In the genomic region with DNA sequence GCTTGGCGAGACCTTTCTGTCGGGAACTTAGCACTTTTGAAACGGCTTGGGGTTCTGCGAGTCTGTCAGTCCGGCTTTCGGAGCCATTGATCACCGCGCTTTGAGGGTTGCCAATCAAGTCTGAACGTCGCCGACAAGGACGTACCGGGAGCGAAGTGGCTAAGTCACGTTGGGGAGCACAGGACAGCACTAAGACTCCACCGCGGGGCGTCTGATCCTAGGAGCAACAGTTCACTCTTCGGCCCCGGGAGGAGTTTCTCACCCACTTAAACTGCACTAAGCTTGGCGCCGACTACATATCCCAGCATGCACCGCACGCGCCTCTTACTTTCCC, we compare ENCODE assay signal across 8 mouse cellular contexts. TPM values are rescaled to one million over a fixed set of nuclear protein-coding genes. Genes with fewer than 3 reads are reported as not detected.
DNase-seq lines count a peak whose midpoint lies in the region; ATAC-seq and TF ChIP-seq lines count a peak whose summit lies in the region.

No protein-coding gene starts in this region.

- H3K4me1 ChIP-seq in kidney, postnatal 0 days (replicated peaks; ENCODE audit: insufficient read depth, low read length): peaks cover 4% of the 10 kb centered on the region; the same call in 1 of the 2 replicates
- peaks cover 36% of the 10 kb centered on the region for H3K4me1 ChIP-seq in embryonic facial prominence, embryonic 10.5 days
- no peaks in the 10 kb centered on the region for H3K4me1 ChIP-seq in hindbrain, postnatal 0 days (ENCODE audit: insufficient read depth, low read length)
- H3K4me1 ChIP-seq in midbrain, postnatal 0 days (ENCODE audit: insufficient read depth, low read length): 0 out of 2 replicates have a peak, but pooled peaks cover 5% of the 10 kb centered on the region

- H3K36me3 ChIP-seq in kidney, postnatal 0 days (ENCODE audit: insufficient read depth, low read length): peaks cover 21% of the 10 kb centered on the region
- H3K36me3 ChIP-seq in embryonic facial prominence, embryonic 10.5 days (replicated peaks): peaks cover 39% of the 10 kb centered on the region
- H3K36me3 ChIP-seq in hindbrain, postnatal 0 days (ENCODE audit: insufficient read depth, low read length): peaks cover 21% of the 10 kb centered on the region
- H3K36me3 ChIP-seq in midbrain, postnatal 0 days (ENCODE audit: insufficient read depth, low read length): peaks cover 19% of the 10 kb centered on the region

- no peaks in the 10 kb centered on the region for H3K27me3 ChIP-seq in kidney, postnatal 0 days (ENCODE audit: insufficient read depth, low read length)
- no peaks in the 10 kb centered on the region for H3K27me3 ChIP-seq in embryonic facial prominence, embryonic 10.5 days (replicated peaks; ENCODE audit: low read depth, poor library complexity, severe bottlenecking)
- H3K27me3 ChIP-seq in hindbrain, postnatal 0 days (ENCODE audit: insufficient read depth, low read length): no peaks in the 10 kb centered on the region
- no peaks in the 10 kb centered on the region for H3K27me3 ChIP-seq in midbrain, postnatal 0 days (ENCODE audit: insufficient read depth, low read length)

- no peaks in the 10 kb centered on the region for H3K9me3 ChIP-seq in kidney, postnatal 0 days (replicated peaks; ENCODE audit: low read length)
- no peaks in the 10 kb centered on the region for H3K9me3 ChIP-seq in embryonic facial prominence, embryonic 10.5 days
- H3K9me3 ChIP-seq in hindbrain, postnatal 0 days (ENCODE audit: low read length): no peaks in the 10 kb centered on the region
- H3K9me3 ChIP-seq in midbrain, postnatal 0 days (ENCODE audit: low read length): no peaks in the 10 kb centered on the region

- H3K9ac ChIP-seq in kidney, postnatal 0 days (ENCODE audit: low read depth, low read length): peak overlapping the region; percentile 90
- H3K9ac ChIP-seq in hindbrain, postnatal 0 days (replicated peaks; ENCODE audit: low read length): peak overlapping the region; percentile 61
- peak overlapping the region; percentile 39 for H3K9ac ChIP-seq in midbrain, postnatal 0 days (replicated peaks; ENCODE audit: low read length, poor library complexity, severe bottlenecking)

- peak overlapping the region; percentile 71 for H3K4me2 ChIP-seq in kidney, postnatal 0 days (ENCODE audit: low read length)
- H3K4me2 ChIP-seq in hindbrain, postnatal 0 days (ENCODE audit: low read depth, low read length): peak overlapping the region; percentile 93
- peak overlapping the region; percentile 80 for H3K4me2 ChIP-seq in midbrain, postnatal 0 days (ENCODE audit: low read depth, low read length, poor library complexity, severe bottlenecking)

- ATAC-seq in kidney, postnatal 0 days (replicated peaks; ENCODE audit: low FRiP score, low read depth): no peak
- ATAC-seq in hindbrain, postnatal 0 days: no peak
- no peak for ATAC-seq in midbrain, postnatal 0 days (ENCODE audit: low FRiP score)

- under 1% methylated on average over 25 of the region's 25 CpGs for WGBS in kidney, postnatal 0 days
- under 1% methylated on average over 25 of the region's 25 CpGs for WGBS in embryonic facial prominence, embryonic 10.5 days
- under 1% methylated on average over 25 of the region's 25 CpGs for WGBS in hindbrain, postnatal 0 days
- 0% methylated on average over 25 of the region's 25 CpGs for WGBS in midbrain, postnatal 0 days

- peak overlapping the region; percentile 61 for H3K4me3 ChIP-seq in kidney, postnatal 0 days (replicated peaks; ENCODE audit: low read depth, low read length)
- H3K4me3 ChIP-seq in embryonic facial prominence, embryonic 10.5 days: peak overlapping the region; percentile 78
- H3K4me3 ChIP-seq in hindbrain, postnatal 0 days (ENCODE audit: low read length): peak overlapping the region; percentile 54
- H3K4me3 ChIP-seq in midbrain, postnatal 0 days (ENCODE audit: low read depth, low read length): peak overlapping the region; percentile 65

- no peak for TF ChIP-seq CTCF in kidney, postnatal 0 days (IDR thresholded peaks at IDR 0.05; ENCODE audit: low read depth)
- TF ChIP-seq CTCF in hindbrain, postnatal 0 days (IDR thresholded peaks at IDR 0.05; ENCODE audit: low read depth): no peak; the same call in 1 of the 2 replicates
- TF ChIP-seq CTCF in midbrain, postnatal 0 days (IDR thresholded peaks at IDR 0.05): no peak

- H3K27ac ChIP-seq in kidney, postnatal 0 days: peak overlapping the region; percentile 98
- peak overlapping the region; percentile 98 for H3K27ac ChIP-seq in embryonic facial prominence, embryonic 10.5 days (replicated peaks)
- H3K27ac ChIP-seq in hindbrain, postnatal 0 days: peak overlapping the region; percentile 97
- peak overlapping the region; percentile 97 for H3K27ac ChIP-seq in midbrain, postnatal 0 days (ENCODE audit: low read depth, low read length)

- DNase-seq in kidney, postnatal 0 days (ENCODE audit: low spot score): no peak
- no peak for DNase-seq in kidney, postnatal 4 days
- DNase-seq in embryonic facial prominence, embryonic 10.5 days (ENCODE audit: low spot score): no peak
- DNase-seq in hindbrain, postnatal 0 days (ENCODE audit: low spot score): no peak
- DNase-seq in midbrain, postnatal 0 days (ENCODE audit: low spot score): no peak
- no peak for DNase-seq in cerebellum, postnatal 25 days
- DNase-seq in cerebellum, postnatal 10 days: no peak
- no peak for DNase-seq in B cell, adult 2 months

RNA-seq across cellular contexts. Expression of gene 9130023H24Rik, which starts 0.3 kb away (rescaled TPM):
- 6.7 and 8.3 TPM in 2 replicates for polyA plus RNA-seq in kidney, postnatal 0 days (2015; fragmentation: Nextera tagmentation; extraction: Ambion mirVana)
- polyA plus RNA-seq in embryonic facial prominence, embryonic 10.5 days (2016; fragmentation: Nextera tagmentation; extraction: Ambion mirVana): 9.2 and 10.4 TPM in 2 replicates
- 5.6 and 7.5 TPM in 2 replicates for total RNA-seq in hindbrain, postnatal 0 days (2014; rRNA removed)
- polyA plus RNA-seq in hindbrain, postnatal 0 days (2015; fragmentation: Nextera tagmentation; extraction: Ambion mirVana): 4.3 and 5.1 TPM in 2 replicates
- total RNA-seq in midbrain, postnatal 0 days (2014; rRNA removed): 3.6 and 6.3 TPM in 2 replicates
- 4.2 and 4.4 TPM in 2 replicates for polyA plus RNA-seq in midbrain, postnatal 0 days (2015; fragmentation: Nextera tagmentation; extraction: Ambion mirVana)

RNA-seq across cellular contexts. Expression of gene Armc5, which starts 0.4 kb away (rescaled TPM):
- polyA plus RNA-seq in kidney, postnatal 0 days (2015; fragmentation: Nextera tagmentation; extraction: Ambion mirVana): 17.0 and 17.1 TPM in 2 replicates
- polyA plus RNA-seq in embryonic facial prominence, embryonic 10.5 days (2016; fragmentation: Nextera tagmentation; extraction: Ambion mirVana): 17.5 and 19.1 TPM in 2 replicates
- total RNA-seq in hindbrain, postnatal 0 days (2014; rRNA removed): 21.1 and 27.6 TPM in 2 replicates
- 15.2 and 16.4 TPM in 2 replicates for polyA plus RNA-seq in hindbrain, postnatal 0 days (2015; fragmentation: Nextera tagmentation; extraction: Ambion mirVana)
- total RNA-seq in midbrain, postnatal 0 days (2014; rRNA removed): 15.0 and 19.9 TPM in 2 replicates
- 15.2 and 15.9 TPM in 2 replicates for polyA plus RNA-seq in midbrain, postnatal 0 days (2015; fragmentation: Nextera tagmentation; extraction: Ambion mirVana)

RNA-seq across cellular contexts. Expression of gene Tgfb1i1, which starts 9.1 kb away (rescaled TPM):
- polyA plus RNA-seq in kidney, postnatal 0 days (2015; fragmentation: Nextera tagmentation; extraction: Ambion mirVana): 78.8 and 90.7 TPM in 2 replicates
- 23.6 and 25.3 TPM in 2 replicates for polyA plus RNA-seq in embryonic facial prominence, embryonic 10.5 days (2016; fragmentation: Nextera tagmentation; extraction: Ambion mirVana)
- total RNA-seq in hindbrain, postnatal 0 days (2014; rRNA removed): 19.8 and 20.6 TPM in 2 replicates
- 22.7 and 23.3 TPM in 2 replicates for polyA plus RNA-seq in hindbrain, postnatal 0 days (2015; fragmentation: Nextera tagmentation; extraction: Ambion mirVana)
- 14.4 and 20.2 TPM in 2 replicates for total RNA-seq in midbrain, postnatal 0 days (2014; rRNA removed)
- 18.2 and 23.0 TPM in 2 replicates for polyA plus RNA-seq in midbrain, postnatal 0 days (2015; fragmentation: Nextera tagmentation; extraction: Ambion mirVana)

RNA-seq across cellular contexts. Expression of gene Slc5a2, which starts 27.9 kb away (rescaled TPM):
- 6.6 and 8.5 TPM in 2 replicates for polyA plus RNA-seq in kidney, postnatal 0 days (2015; fragmentation: Nextera tagmentation; extraction: Ambion mirVana)
- polyA plus RNA-seq in embryonic facial prominence, embryonic 10.5 days (2016; fragmentation: Nextera tagmentation; extraction: Ambion mirVana): 0.10 and 0.28 TPM in 2 replicates
- not detected in 2 replicates for total RNA-seq in hindbrain, postnatal 0 days (2014; rRNA removed)
- polyA plus RNA-seq in hindbrain, postnatal 0 days (2015; fragmentation: Nextera tagmentation; extraction: Ambion mirVana): 0.38 and 0.42 TPM in 2 replicates
- not detected in 2 replicates for total RNA-seq in midbrain, postnatal 0 days (2014; rRNA removed)
- polyA plus RNA-seq in midbrain, postnatal 0 days (2015; fragmentation: Nextera tagmentation; extraction: Ambion mirVana): 0.36 TPM in 1 of 2 replicates, not detected in the other

RNA-seq across cellular contexts. Expression of gene Cox6a2, which starts 31.4 kb away (rescaled TPM):
- polyA plus RNA-seq in kidney, postnatal 0 days (2015; fragmentation: Nextera tagmentation; extraction: Ambion mirVana): not detected in 2 replicates
- polyA plus RNA-seq in embryonic facial prominence, embryonic 10.5 days (2016; fragmentation: Nextera tagmentation; extraction: Ambion mirVana): 0.39 TPM in 1 of 2 replicates, not detected in the other
- not detected in 2 replicates for total RNA-seq in hindbrain, postnatal 0 days (2014; rRNA removed)
- polyA plus RNA-seq in hindbrain, postnatal 0 days (2015; fragmentation: Nextera tagmentation; extraction: Ambion mirVana): 0.83 and 0.93 TPM in 2 replicates
- not detected in 2 replicates for total RNA-seq in midbrain, postnatal 0 days (2014; rRNA removed)
- 3.3 and 3.8 TPM in 2 replicates for polyA plus RNA-seq in midbrain, postnatal 0 days (2015; fragmentation: Nextera tagmentation; extraction: Ambion mirVana)

Comparison
In these comparisons a context has a peak if more than half of its experiments do, and no peak if none do; other contexts are left out.
1. H3K9ac ChIP-seq: peak in every context shown above with its lines; median percentile 90 in kidney, postnatal 0 days; 61 in hindbrain, postnatal 0 days; 39 in midbrain, postnatal 0 days.